Mouse (Mus musculus): ENCODE data around the gene Tnfrsf25. TPM values are rescaled to one million over a fixed set of nuclear protein-coding genes. Genes with fewer than 3 reads are reported as not detected.

Gene Tnfrsf25
- polyA plus RNA-seq, 1 experiment from 2014 or later: 0.54 TPM

- no peaks in the 10 kb centered on the region for H3K9me3 ChIP-seq (ENCODE audit: control insufficient read depth, low read length)
- peak overlapping the region; percentile 11; the same call in 1 of the 2 replicates for H3K4me3 ChIP-seq (ENCODE audit: low read depth, low read length)
- peaks cover 12% of the 10 kb centered on the region; the same call in 1 of the 2 replicates for H3K4me1 ChIP-seq (ENCODE audit: control insufficient read depth, insufficient read depth, low read length)
- peak overlapping the region; percentile 11; the same call in 1 of the 2 replicates for H3K4me2 ChIP-seq (ENCODE audit: low read depth, low read length)
- H3K27ac ChIP-seq (ENCODE audit: low read depth, low read length): no peak overlapping the region
- WGBS: 2% methylated on average over 23 of the region's 23 CpGs
- no peak for ATAC-seq (ENCODE audit: low read depth)
- peaks cover 52% of the 10 kb centered on the region for H3K27me3 ChIP-seq (ENCODE audit: control insufficient read depth, insufficient read depth, low read length)
- H3K9ac ChIP-seq (replicated peaks; ENCODE audit: low read depth, low read length): no peak overlapping the region
- no peaks in the 10 kb centered on the region for H3K36me3 ChIP-seq (ENCODE audit: control insufficient read depth, insufficient read depth, low read length)
These were observed 38.0 kb downstream of the Tnfrsf25 start for GRCm38 (mm10) chr4:152153771-152154177.

- Histone ChIP-seq H3K36me3 (ENCODE audit: control insufficient read depth, insufficient read depth, low read length) (no peaks in the 10 kb centered on the region), H3K27ac (ENCODE audit: low read depth, low read length) (no peak overlapping the region), H3K9ac (replicated peaks; ENCODE audit: low read depth, low read length) (no peak overlapping the region), H3K4me2 (ENCODE audit: low read depth, low read length) (no peak overlapping the region), H3K4me1 (ENCODE audit: control insufficient read depth, insufficient read depth, low read length) (peaks cover 17% of the 10 kb centered on the region; the same call in 1 of the 2 replicates), H3K9me3 (ENCODE audit: control insufficient read depth, low read length) (no peaks in the 10 kb centered on the region), H3K4me3 (ENCODE audit: low read depth, low read length) (no peak overlapping the region), H3K27me3 (ENCODE audit: control insufficient read depth, insufficient read depth, low read length) (peaks cover 62% of the 10 kb centered on the region)
- WGBS: 61% methylated on average over 4 of the region's 4 CpGs
- ATAC-seq (ENCODE audit: low read depth): no peak
These were observed 39.3 kb downstream of the Tnfrsf25 start for GRCm38 (mm10) chr4:152155019-152155418.

GRCm38 (mm10) chr4:152157779-152158584 is 42.2 kb downstream of the Tnfrsf25 start:
- Histone ChIP-seq H3K4me2 (ENCODE audit: low read depth, low read length) (peak overlapping the region; percentile 17; the same call in 1 of the 2 replicates), H3K4me1 (ENCODE audit: control insufficient read depth, insufficient read depth, low read length) (peaks cover 14% of the 10 kb centered on the region; the same call in 1 of the 2 replicates), H3K27ac (ENCODE audit: low read depth, low read length) (no peak overlapping the region), H3K27me3 (ENCODE audit: control insufficient read depth, insufficient read depth, low read length) (peaks cover 54% of the 10 kb centered on the region), H3K9me3 (ENCODE audit: control insufficient read depth, low read length) (no peaks in the 10 kb centered on the region), H3K36me3 (ENCODE audit: control insufficient read depth, insufficient read depth, low read length) (no peaks in the 10 kb centered on the region), H3K9ac (replicated peaks; ENCODE audit: low read depth, low read length) (no peak overlapping the region), H3K4me3 (ENCODE audit: low read depth, low read length) (no peak overlapping the region)
- 15% methylated on average over 21 of the region's 21 CpGs for WGBS
- ATAC-seq (ENCODE audit: low read depth): no peak

GRCm38 (mm10) chr4:152158585-152159284 is 43.0 kb downstream of the Tnfrsf25 start, which contains the start of gene Hes2:
Gene Hes2 (plus strand): TSS chr4:152158867.
- Histone ChIP-seq H3K36me3 (ENCODE audit: control insufficient read depth, insufficient read depth, low read length) (no peaks in the 10 kb centered on the region), H3K9ac (replicated peaks; ENCODE audit: low read depth, low read length) (no peak within 1 kb of the TSS), H3K4me3 (ENCODE audit: low read depth, low read length) (no peak within 1 kb of the TSS), H3K27me3 (ENCODE audit: control insufficient read depth, insufficient read depth, low read length) (peaks cover 47% of the 10 kb centered on the region), H3K27ac (ENCODE audit: low read depth, low read length) (no peak within 1 kb of the TSS), H3K9me3 (ENCODE audit: control insufficient read depth, low read length) (no peaks in the 10 kb centered on the region), H3K4me1 (ENCODE audit: control insufficient read depth, insufficient read depth, low read length) (peaks cover 12% of the 10 kb centered on the region; the same call in 1 of the 2 replicates), H3K4me2 (ENCODE audit: low read depth, low read length) (peak within 1 kb of the TSS; percentile 17)
- 3% methylated on average over 35 of the region's 35 CpGs for WGBS
- no peak; the same call in 1 of the 2 replicates for ATAC-seq (ENCODE audit: low read depth)

- no peak overlapping the region for H3K4me3 ChIP-seq (ENCODE audit: low read depth, low read length)
- peaks cover 45% of the 10 kb centered on the region for H3K27me3 ChIP-seq (ENCODE audit: control insufficient read depth, insufficient read depth, low read length)
- no peaks in the 10 kb centered on the region for H3K36me3 ChIP-seq (ENCODE audit: control insufficient read depth, insufficient read depth, low read length)
- no peak for ATAC-seq (ENCODE audit: low read depth)
- WGBS: 3% methylated on average over 19 of the region's 19 CpGs
- H3K4me2 ChIP-seq (ENCODE audit: low read depth, low read length): peak overlapping the region; percentile 4; the same call in 1 of the 2 replicates
- no peaks in the 10 kb centered on the region for H3K9me3 ChIP-seq (ENCODE audit: control insufficient read depth, low read length)
- H3K9ac ChIP-seq (replicated peaks; ENCODE audit: low read depth, low read length): no peak overlapping the region
- H3K4me1 ChIP-seq (ENCODE audit: control insufficient read depth, insufficient read depth, low read length): peaks cover 8% of the 10 kb centered on the region; the same call in 1 of the 2 replicates
- no peak overlapping the region for H3K27ac ChIP-seq (ENCODE audit: low read depth, low read length)
These were observed 43.5 kb downstream of the Tnfrsf25 start for GRCm38 (mm10) chr4:152159285-152159678.

- no peaks in the 10 kb centered on the region for H3K36me3 ChIP-seq (ENCODE audit: control insufficient read depth, insufficient read depth, low read length)
- H3K4me2 ChIP-seq (ENCODE audit: low read depth, low read length): no peak overlapping the region
- WGBS: 43% methylated on average over 4 of the region's 4 CpGs
- H3K27me3 ChIP-seq (ENCODE audit: control insufficient read depth, insufficient read depth, low read length): peaks cover 45% of the 10 kb centered on the region
- no peak overlapping the region for H3K4me3 ChIP-seq (ENCODE audit: low read depth, low read length)
- no peak overlapping the region for H3K9ac ChIP-seq (replicated peaks; ENCODE audit: low read depth, low read length)
- peaks cover 8% of the 10 kb centered on the region; the same call in 1 of the 2 replicates for H3K4me1 ChIP-seq (ENCODE audit: control insufficient read depth, insufficient read depth, low read length)
- ATAC-seq (ENCODE audit: low read depth): no peak
- H3K9me3 ChIP-seq (ENCODE audit: control insufficient read depth, low read length): no peaks in the 10 kb centered on the region
- H3K27ac ChIP-seq (ENCODE audit: low read depth, low read length): no peak overlapping the region
These were observed 45.0 kb downstream of the Tnfrsf25 start for GRCm38 (mm10) chr4:152160748-152161147.

GRCm38 (mm10) chr4:152161601-152162000 is 45.9 kb downstream of the Tnfrsf25 start:
- no peak for ATAC-seq (ENCODE audit: low read depth)
- no peak overlapping the region for H3K4me3 ChIP-seq (ENCODE audit: low read depth, low read length)
- no peak overlapping the region for H3K9ac ChIP-seq (replicated peaks; ENCODE audit: low read depth, low read length)
- 64% methylated on average over 6 of the region's 6 CpGs for WGBS
- peaks cover 45% of the 10 kb centered on the region for H3K27me3 ChIP-seq (ENCODE audit: control insufficient read depth, insufficient read depth, low read length)
- no peak overlapping the region for H3K4me2 ChIP-seq (ENCODE audit: low read depth, low read length)
- H3K4me1 ChIP-seq (ENCODE audit: control insufficient read depth, insufficient read depth, low read length): peaks cover 8% of the 10 kb centered on the region; the same call in 1 of the 2 replicates
- no peaks in the 10 kb centered on the region for H3K36me3 ChIP-seq (ENCODE audit: control insufficient read depth, insufficient read depth, low read length)
- H3K9me3 ChIP-seq (ENCODE audit: control insufficient read depth, low read length): no peaks in the 10 kb centered on the region
- H3K27ac ChIP-seq (ENCODE audit: low read depth, low read length): no peak overlapping the region

GRCm38 (mm10) chr4:152162748-152163147 is 47.0 kb downstream of the Tnfrsf25 start:
- no peak overlapping the region for H3K27ac ChIP-seq (ENCODE audit: low read depth, low read length)
- 90% methylated on average over 2 of the region's 2 CpGs for WGBS
- H3K4me1 ChIP-seq (ENCODE audit: control insufficient read depth, insufficient read depth, low read length): peaks cover 8% of the 10 kb centered on the region; the same call in 1 of the 2 replicates
- H3K27me3 ChIP-seq (ENCODE audit: control insufficient read depth, insufficient read depth, low read length): peaks cover 38% of the 10 kb centered on the region
- no peak overlapping the region for H3K4me3 ChIP-seq (ENCODE audit: low read depth, low read length)
- H3K4me2 ChIP-seq (ENCODE audit: low read depth, low read length): no peak overlapping the region
- H3K9me3 ChIP-seq (ENCODE audit: control insufficient read depth, low read length): no peaks in the 10 kb centered on the region
- H3K36me3 ChIP-seq (ENCODE audit: control insufficient read depth, insufficient read depth, low read length): no peaks in the 10 kb centered on the region
- no peak for ATAC-seq (ENCODE audit: low read depth)
- H3K9ac ChIP-seq (replicated peaks; ENCODE audit: low read depth, low read length): no peak overlapping the region

Measured in neural tube, embryonic 14.5 days (tissue).